8 mouse cellular contexts compared by ENCODE assay signal in genomic region chr17:56761991-56762410, GRCm38 (mm10). TPM values are rescaled to one million over a fixed set of nuclear protein-coding genes. Genes with fewer than 3 reads are reported as not detected.
A peak's percentile ranks its signal among the peaks of the same experiment; 100 is the strongest.
DNase-seq lines count a peak whose midpoint lies in the region; ATAC-seq and TF ChIP-seq lines count a peak whose summit lies in the region.

No protein-coding gene starts in this region.

- DNase-seq in layer of hippocampus, adult 11-12 months (ENCODE audit: low spot score): peak; percentile 85
- no peak for DNase-seq in layer of hippocampus, adult 9-10 months (ENCODE audit: low spot score)
- DNase-seq in embryo, embryonic 9.5 days (ENCODE audit: extremely low spot score): peak; percentile 90
- peak; percentile 83 for DNase-seq in kidney, adult 11 months
- peak; percentile 98 for DNase-seq in midbrain, embryonic 14.5 days
- DNase-seq in spleen, adult 2 months (ENCODE audit: low read depth in 1 of 2, low spot score in 2 of 2): peak; percentile 75 to 89

- peak; percentile 29; the same call in 1 of the 2 replicates for TF ChIP-seq POLR2A in spleen, adult 2 months (IDR thresholded peaks at IDR 0.05; ENCODE audit: low read depth, low read length)

- peaks cover 59% of the 10 kb centered on the region for H3K4me1 ChIP-seq in limb, embryonic 12.5 days (replicated peaks)
- H3K4me1 ChIP-seq in midbrain, embryonic 14.5 days (ENCODE audit: control insufficient read depth, insufficient read depth, low read length): peaks cover 28% of the 10 kb centered on the region
- H3K4me1 ChIP-seq in spleen, adult 2 months (ENCODE audit: control insufficient read depth, insufficient read depth, insufficient read length): peaks cover 23% of the 10 kb centered on the region

- H3K4me3 ChIP-seq in limb, embryonic 12.5 days (replicated peaks): peak overlapping the region; percentile 45
- peak overlapping the region; percentile 44 for H3K4me3 ChIP-seq in midbrain, embryonic 14.5 days (replicated peaks; ENCODE audit: low read depth, low read length)
- peak overlapping the region; percentile 67 for H3K4me3 ChIP-seq in spleen, adult 2 months (ENCODE audit: extremely low read depth, insufficient read depth, insufficient read length)

- peaks cover 7% of the 10 kb centered on the region; the same call in 1 of the 2 replicates for H3K36me3 ChIP-seq in limb, embryonic 12.5 days
- peaks cover 6% of the 10 kb centered on the region for H3K36me3 ChIP-seq in midbrain, embryonic 14.5 days (ENCODE audit: control insufficient read depth, insufficient read depth, low read length)
- H3K36me3 ChIP-seq in spleen, adult 2 months (ENCODE audit: control insufficient read depth, insufficient read depth, low read length): peaks cover 5% of the 10 kb centered on the region; the same call in 1 of the 2 replicates

- no peaks in the 10 kb centered on the region for H3K9me3 ChIP-seq in limb, embryonic 12.5 days
- H3K9me3 ChIP-seq in midbrain, embryonic 14.5 days (ENCODE audit: control insufficient read depth, low read length): no peaks in the 10 kb centered on the region

- under 1% methylated on average over 20 of the region's 28 CpGs for WGBS in limb, embryonic 12.5 days
- WGBS in midbrain, embryonic 14.5 days: 2% methylated on average over 28 of the region's 28 CpGs
- WGBS in spleen, adult 2 months: under 1% methylated on average over 27 of the region's 28 CpGs

- peaks cover 11% of the 10 kb centered on the region for H3K27me3 ChIP-seq in limb, embryonic 12.5 days
- peaks cover 10% of the 10 kb centered on the region for H3K27me3 ChIP-seq in midbrain, embryonic 14.5 days (ENCODE audit: control insufficient read depth, insufficient read depth, low read length)
- peaks cover 4% of the 10 kb centered on the region for H3K27me3 ChIP-seq in spleen, adult 2 months (ENCODE audit: control insufficient read depth, insufficient read depth, low read length)

- H3K27ac ChIP-seq in limb, embryonic 12.5 days: peak overlapping the region; percentile 81
- H3K27ac ChIP-seq in midbrain, embryonic 14.5 days (replicated peaks; ENCODE audit: low read depth, low read length): peak overlapping the region; percentile 94
- peak overlapping the region; percentile 71; the same call in 1 of the 2 replicates for H3K27ac ChIP-seq in spleen, adult 2 months (ENCODE audit: insufficient read depth, low read length)

- peak overlapping the region; percentile 59 for H3K9ac ChIP-seq in limb, embryonic 12.5 days (replicated peaks)
- peak overlapping the region; percentile 65 for H3K9ac ChIP-seq in midbrain, embryonic 14.5 days (replicated peaks; ENCODE audit: low read length)

- H3K4me2 ChIP-seq in limb, embryonic 12.5 days: peak overlapping the region; percentile 77
- peak overlapping the region; percentile 74 for H3K4me2 ChIP-seq in midbrain, embryonic 14.5 days (ENCODE audit: low read length)

- no peak for TF ChIP-seq CTCF in spleen, adult 2 months (IDR thresholded peaks at IDR 0.05; ENCODE audit: extremely low read depth, insufficient read depth, insufficient read length, insufficient replicate concordance)

- ATAC-seq in granulocyte monocyte progenitor cell, adult 5-6 weeks (replicated peaks; ENCODE audit: poor library complexity, severe bottlenecking): peak; percentile 21
- peak; percentile 7; the same call in 1 of the 2 replicates for ATAC-seq in limb, embryonic 12.5 days (ENCODE audit: insufficient number of reproducible peaks, insufficient read depth, low FRiP score, low TSS enrichment, low read depth)
- peak; percentile 54 for ATAC-seq in midbrain, embryonic 14.5 days (ENCODE audit: low FRiP score, low TSS enrichment)

RNA-seq across cellular contexts. Expression of gene Dus3l, which starts 2.6 kb away (rescaled TPM):
- 20.5 and 22.8 TPM in 2 replicates for total RNA-seq in granulocyte monocyte progenitor cell, adult 5-6 weeks (2014; fragmentation: Nextera tagmentation)
- total RNA-seq in granulocyte monocyte progenitor cell, adult 5-6 weeks (2017): 18.2 and 21.8 TPM in 2 replicates
- polyA plus RNA-seq in limb, embryonic 12.5 days (2016; fragmentation: Nextera tagmentation; extraction: Ambion mirVana): 42.0 and 46.7 TPM in 2 replicates
- 72.8 and 73.7 TPM in 2 replicates for polyA plus RNA-seq in midbrain, embryonic 14.5 days (2014; fragmentation: Nextera tagmentation; extraction: Ambion mirVana)
- 98.4 and 128 TPM in 2 replicates for polyA plus RNA-seq in spleen, adult 2 months (2012; rRNA removed)

RNA-seq across cellular contexts. Expression of gene Nrtn, which starts 4.7 kb away (rescaled TPM):
- total RNA-seq in granulocyte monocyte progenitor cell, adult 5-6 weeks (2014; fragmentation: Nextera tagmentation): not detected in 2 replicates
- total RNA-seq in granulocyte monocyte progenitor cell, adult 5-6 weeks (2017): not detected in 2 replicates
- polyA plus RNA-seq in limb, embryonic 12.5 days (2016; fragmentation: Nextera tagmentation; extraction: Ambion mirVana): 18.9 and 19.6 TPM in 2 replicates
- 4.4 and 7.3 TPM in 2 replicates for polyA plus RNA-seq in midbrain, embryonic 14.5 days (2014; fragmentation: Nextera tagmentation; extraction: Ambion mirVana)
- polyA plus RNA-seq in spleen, adult 2 months (2012; rRNA removed): 1.3 and 2.4 TPM in 2 replicates

RNA-seq across cellular contexts. Expression of gene Prr22, which starts 8.0 kb away (rescaled TPM):
- 0.17 and 2.6 TPM in 2 replicates for total RNA-seq in granulocyte monocyte progenitor cell, adult 5-6 weeks (2014; fragmentation: Nextera tagmentation)
- total RNA-seq in granulocyte monocyte progenitor cell, adult 5-6 weeks (2017): 1.6 and 1.7 TPM in 2 replicates
- polyA plus RNA-seq in limb, embryonic 12.5 days (2016; fragmentation: Nextera tagmentation; extraction: Ambion mirVana): 0.69 and 1.3 TPM in 2 replicates
- polyA plus RNA-seq in midbrain, embryonic 14.5 days (2014; fragmentation: Nextera tagmentation; extraction: Ambion mirVana): 0.63 and 0.78 TPM in 2 replicates
- 3.3 and 4.7 TPM in 2 replicates for polyA plus RNA-seq in spleen, adult 2 months (2012; rRNA removed)

RNA-seq across cellular contexts. Expression of gene Vmac, which starts 44.2 kb away (rescaled TPM):
- 5.3 and 9.1 TPM in 2 replicates for total RNA-seq in granulocyte monocyte progenitor cell, adult 5-6 weeks (2014; fragmentation: Nextera tagmentation)
- 3.7 and 9.1 TPM in 2 replicates for total RNA-seq in granulocyte monocyte progenitor cell, adult 5-6 weeks (2017)
- polyA plus RNA-seq in limb, embryonic 12.5 days (2016; fragmentation: Nextera tagmentation; extraction: Ambion mirVana): 16.5 and 23.1 TPM in 2 replicates
- polyA plus RNA-seq in midbrain, embryonic 14.5 days (2014; fragmentation: Nextera tagmentation; extraction: Ambion mirVana): 17.6 and 18.5 TPM in 2 replicates
- polyA plus RNA-seq in spleen, adult 2 months (2012; rRNA removed): 20.3 and 33.9 TPM in 2 replicates

RNA-seq across cellular contexts. Expression of gene Ndufa11, which starts 44.4 kb away (rescaled TPM):
- total RNA-seq in granulocyte monocyte progenitor cell, adult 5-6 weeks (2014; fragmentation: Nextera tagmentation): 134 and 201 TPM in 2 replicates
- total RNA-seq in granulocyte monocyte progenitor cell, adult 5-6 weeks (2017): 99.5 and 106 TPM in 2 replicates
- polyA plus RNA-seq in limb, embryonic 12.5 days (2016; fragmentation: Nextera tagmentation; extraction: Ambion mirVana): 410 and 419 TPM in 2 replicates
- polyA plus RNA-seq in midbrain, embryonic 14.5 days (2014; fragmentation: Nextera tagmentation; extraction: Ambion mirVana): 478 and 643 TPM in 2 replicates
- polyA plus RNA-seq in spleen, adult 2 months (2012; rRNA removed): 181 and 252 TPM in 2 replicates
